Mouse (Mus musculus) skeletal muscle tissue, adult 2 months (tissue): Measurements from ENCODE around the gene Syt16.

Source experiments
- DNase-seq: peaks from one replicate; pipeline ENCODE4 v3.0.0-alpha.2; 2012; ENCODE audit warnings: low read depth, low spot score

Syt16 gene

DNA sequence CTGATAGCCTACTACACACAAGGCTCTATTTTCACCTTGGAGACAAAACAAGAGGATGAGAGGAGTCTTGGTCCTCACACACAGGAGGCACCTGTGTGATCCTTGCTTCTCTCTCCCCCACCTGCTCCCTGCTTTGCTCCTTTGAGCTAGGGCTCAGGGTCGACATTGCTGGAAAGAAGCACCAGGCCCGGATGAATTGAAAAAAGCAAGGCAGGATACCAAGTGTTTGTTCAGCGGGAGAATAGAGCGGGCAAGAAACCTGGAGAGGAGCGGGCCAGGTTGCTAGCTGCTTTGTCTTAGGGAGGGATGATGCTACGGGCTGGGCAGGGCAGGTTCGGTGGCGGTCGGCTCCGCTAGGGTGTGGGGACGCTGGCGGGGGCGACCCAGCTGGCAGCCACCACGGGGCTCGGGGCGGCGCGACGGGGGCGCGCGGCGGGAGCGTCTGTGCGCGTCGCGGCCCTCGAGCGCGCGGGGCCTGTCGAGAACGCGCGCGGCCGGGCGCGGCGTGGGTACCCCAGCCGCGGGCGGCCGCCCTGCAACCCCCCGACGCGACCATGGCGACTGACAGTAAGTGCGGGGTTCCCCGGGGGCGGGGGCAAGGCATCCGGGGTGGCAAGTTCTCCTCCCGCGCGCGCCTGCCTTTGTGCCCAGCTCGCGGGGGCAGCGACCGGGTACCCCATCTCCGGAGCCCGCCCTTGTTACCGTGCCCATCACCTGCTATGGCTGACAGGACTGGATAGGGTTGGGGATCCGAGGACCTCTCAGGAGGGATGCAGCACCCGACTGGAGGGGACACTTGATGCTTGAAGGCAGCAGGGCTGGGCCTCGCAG, at the start of gene Syt16:
Gene Syt16, plus strand, starts transcription at position 365 of the 831 bp plus-strand sequence.
- no peak for DNase-seq

DNA sequence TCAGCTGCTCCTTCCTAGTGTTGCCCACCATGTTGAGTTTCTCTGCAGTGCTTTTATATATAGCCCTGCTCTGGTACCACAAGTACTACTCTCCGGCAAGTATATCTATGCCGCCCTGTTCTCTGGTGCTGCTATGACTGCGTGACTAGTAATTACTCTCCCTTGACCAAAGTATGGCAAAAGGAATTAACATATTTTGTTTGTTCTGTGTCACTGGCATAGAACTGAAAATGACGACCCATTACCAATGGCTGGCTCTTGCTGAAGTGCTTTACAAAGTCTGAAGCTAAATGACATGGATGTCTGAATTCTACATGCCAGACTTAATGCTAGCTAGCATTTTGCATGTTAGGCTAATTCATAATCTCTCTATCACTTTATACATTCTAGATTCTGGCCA, 49.0 kb upstream of the Syt16 start:
- no peak for DNase-seq

GRCm38 (mm10) chr12:73949318-73950058, 48.0 kb upstream of the Syt16 start:
- no peak for DNase-seq

DNA sequence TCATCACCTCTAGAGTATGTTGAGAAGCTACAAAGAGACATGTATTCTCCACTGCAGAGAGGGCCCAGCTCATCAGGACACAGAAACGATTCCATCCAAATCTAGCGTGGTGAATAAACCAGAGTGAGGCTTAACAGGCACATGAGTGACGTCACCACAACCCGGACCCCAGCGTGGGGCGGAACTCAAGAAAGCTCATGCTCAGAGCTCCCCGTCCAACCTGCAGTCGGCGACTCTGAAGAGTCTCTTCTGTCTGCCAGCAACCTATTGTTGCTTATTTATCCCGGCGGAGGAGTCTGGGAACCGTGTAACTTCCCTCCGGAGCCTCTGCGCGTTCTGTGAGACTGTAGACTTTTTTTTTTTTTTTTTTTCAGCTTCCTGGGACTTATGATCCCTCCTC, 44.6 kb upstream of the Syt16 start:
- no peak for DNase-seq

DNA sequence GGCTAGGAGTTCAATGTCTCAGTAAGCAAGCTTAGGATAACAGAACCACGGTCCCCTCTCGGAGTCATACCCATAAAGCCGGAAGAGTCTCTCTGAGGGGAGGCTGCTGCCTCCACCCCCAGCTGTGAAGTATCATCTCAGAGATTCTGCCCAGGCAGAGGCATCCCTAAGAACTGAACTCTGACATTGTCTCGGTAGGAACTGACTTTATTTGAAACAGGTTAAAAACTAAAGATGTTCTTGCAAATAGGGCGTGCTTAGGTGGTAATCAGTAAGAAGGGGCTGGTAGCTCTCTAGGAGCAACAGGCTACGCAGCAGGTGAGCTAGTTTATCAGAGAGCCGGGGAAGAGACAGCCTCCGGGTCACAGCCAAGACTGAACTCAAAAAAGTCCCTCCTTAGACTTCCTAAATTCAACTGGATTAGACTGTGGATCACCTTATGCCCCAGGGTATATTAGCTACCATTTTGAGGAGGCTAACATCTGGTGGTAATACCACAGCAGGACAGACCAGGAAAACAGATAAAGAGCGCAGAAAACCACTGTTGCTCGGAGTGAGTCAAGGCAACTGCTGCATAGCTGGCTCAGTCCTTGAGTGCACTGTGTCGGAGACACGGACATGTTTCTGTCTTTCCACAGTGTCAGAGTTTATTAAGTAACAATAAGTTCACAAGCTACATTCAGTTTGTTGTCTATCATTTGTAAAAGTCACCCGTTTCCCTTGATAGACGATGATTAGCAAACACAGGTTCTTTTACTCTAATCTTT, 43.9 kb upstream of the Syt16 start:
- no peak for DNase-seq

DNA sequence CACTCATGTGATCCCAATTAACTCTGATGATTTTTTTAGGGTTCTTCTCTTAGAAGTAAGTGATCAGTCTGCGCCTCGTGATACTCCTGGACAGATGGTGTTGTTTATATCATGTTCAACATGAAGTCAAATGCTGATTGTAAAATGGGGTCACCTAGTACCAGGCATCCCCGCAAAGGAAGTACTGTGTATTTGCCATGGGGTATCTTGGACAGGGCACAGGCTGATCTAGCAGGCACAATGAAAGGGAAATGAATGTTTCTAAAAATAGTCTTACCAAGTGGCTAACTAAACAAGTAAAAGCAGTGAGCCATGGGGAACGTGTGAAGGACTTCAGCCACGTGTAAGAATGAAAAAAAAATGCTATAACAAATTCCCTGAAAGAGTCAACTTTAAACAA, 42.7 kb upstream of the Syt16 start:
- no peak for DNase-seq

GRCm38 (mm10) chr12:73957676-73958075, 39.8 kb upstream of the Syt16 start:
- DNase-seq, result no peak

DNA sequence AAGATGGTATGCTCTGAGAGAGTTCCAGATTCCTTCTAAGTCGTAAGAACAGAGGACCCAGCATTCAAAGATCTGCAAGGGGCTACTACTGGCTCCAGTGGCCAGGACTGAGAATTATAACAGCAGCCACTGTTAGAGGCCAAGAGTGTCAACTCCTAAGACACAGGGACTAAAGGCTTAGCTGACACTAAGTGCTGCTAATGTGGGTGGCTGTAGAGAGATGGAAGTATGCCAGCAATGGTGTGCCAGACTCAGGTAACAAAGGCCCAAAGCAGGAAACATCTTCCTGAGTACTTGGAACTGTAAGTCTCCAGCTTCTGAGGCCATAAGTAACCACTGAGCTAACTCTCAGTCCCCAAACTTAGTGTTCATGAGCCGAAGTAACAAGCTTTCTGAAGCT, 38.6 kb upstream of the Syt16 start:
- no peak for DNase-seq

DNA sequence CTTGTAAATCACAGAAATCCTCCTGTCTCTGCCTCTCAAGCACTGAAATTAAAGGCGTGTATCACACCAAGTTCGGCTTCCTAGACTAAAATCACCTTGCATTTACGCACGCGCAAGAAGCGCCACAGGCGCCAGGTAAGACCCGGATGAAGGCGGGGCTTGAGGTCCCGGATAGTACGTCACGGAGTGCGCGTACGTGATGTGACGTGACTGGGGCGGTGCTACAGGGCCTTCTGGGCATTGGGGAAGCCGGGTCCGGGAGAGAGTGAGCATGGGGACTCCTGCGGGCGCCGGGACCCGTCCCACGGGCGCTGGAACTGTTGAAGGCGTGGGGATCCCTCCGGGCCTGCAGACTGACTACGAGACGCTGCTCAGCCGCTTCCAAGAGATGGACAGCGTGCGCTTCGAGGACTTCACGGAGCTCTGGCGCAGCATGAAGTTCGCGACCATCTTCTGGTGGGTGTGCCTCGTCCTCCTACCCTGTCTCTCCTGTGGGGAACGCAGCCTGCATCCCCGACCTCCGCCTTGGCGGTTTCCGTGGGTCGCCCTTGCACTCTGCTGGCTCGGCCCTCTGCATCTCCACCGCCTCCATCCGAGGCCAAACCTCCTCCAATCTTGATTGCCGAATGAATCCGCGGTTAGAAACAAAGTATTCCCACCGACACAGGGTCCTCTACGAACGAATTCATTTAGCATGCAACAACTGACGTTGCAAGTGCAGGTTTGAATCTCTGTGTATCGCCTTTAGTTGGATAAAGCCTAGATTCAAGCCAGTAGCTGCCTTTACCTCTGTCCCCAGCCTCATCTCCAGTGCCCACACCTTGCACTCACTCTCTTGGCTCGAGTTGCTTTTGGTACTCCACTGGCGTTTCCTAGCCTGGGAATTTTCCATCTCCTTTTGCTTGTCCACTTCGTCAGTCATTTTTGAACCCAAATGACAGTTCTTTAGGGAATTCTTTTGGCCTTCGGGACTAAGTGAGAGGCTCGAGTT, 32.9 kb upstream of the Syt16 start, which contains the start of gene Snapc1:
Gene Snapc1, plus strand, starts transcription at position 191 of the 991 bp plus-strand sequence.
- DNase-seq, result peak; percentile 96

DNA sequence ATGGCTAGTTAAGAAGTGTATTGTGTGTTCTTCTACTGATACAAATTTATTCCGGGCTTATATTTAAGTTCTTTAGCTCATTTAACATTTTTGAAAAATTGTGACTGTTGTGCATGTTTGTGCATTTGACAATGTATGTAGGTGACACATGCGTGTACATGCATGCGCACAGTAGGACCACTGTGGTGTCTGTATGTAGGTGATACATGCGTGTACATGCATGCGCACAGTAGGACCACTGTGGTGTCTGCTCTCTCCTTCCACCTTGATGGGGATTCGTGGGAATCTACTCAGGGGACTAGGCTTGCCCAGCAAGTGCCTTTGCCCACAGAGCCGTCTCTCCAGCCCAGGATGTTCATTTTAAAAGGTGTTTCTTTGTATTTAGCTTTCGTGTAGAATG, 28.3 kb upstream of the Syt16 start:
- DNase-seq, result no peak

- no peak for DNase-seq
Observed at GRCm38 (mm10) chr12:73974584-73974983, 22.9 kb upstream of the Syt16 start.

- no peak for DNase-seq
Observed at GRCm38 (mm10) chr12:73978144-73978543, 19.3 kb upstream of the Syt16 start.

GRCm38 (mm10) chr12:73979667-73980066, 17.8 kb upstream of the Syt16 start:
- DNase-seq, result no peak

GRCm38 (mm10) chr12:73982533-73982932, 14.9 kb upstream of the Syt16 start:
- DNase-seq, result peak; percentile 10

DNA sequence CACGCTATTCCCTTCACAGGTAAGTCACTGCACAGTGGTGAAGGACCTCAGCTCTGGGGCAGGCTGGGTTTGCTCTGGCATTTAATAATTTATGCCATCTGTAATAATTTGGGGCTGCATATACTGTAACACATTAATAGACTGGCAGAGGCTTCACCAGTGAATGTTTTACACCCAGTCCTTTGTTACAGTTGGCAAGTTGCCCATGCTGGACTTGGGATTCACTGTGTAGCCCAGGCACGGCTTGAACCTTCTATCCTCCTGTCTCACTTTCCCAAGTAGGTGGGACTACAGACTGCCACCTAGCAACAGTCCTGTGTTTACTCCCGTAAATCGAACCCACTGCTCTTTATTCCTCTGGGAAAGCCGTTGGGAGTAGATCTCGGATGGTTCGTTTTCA, 11.2 kb upstream of the Syt16 start:
- no peak for DNase-seq

- no peak for DNase-seq
Observed at GRCm38 (mm10) chr12:73988393-73989008, 9.0 kb upstream of the Syt16 start.

DNA sequence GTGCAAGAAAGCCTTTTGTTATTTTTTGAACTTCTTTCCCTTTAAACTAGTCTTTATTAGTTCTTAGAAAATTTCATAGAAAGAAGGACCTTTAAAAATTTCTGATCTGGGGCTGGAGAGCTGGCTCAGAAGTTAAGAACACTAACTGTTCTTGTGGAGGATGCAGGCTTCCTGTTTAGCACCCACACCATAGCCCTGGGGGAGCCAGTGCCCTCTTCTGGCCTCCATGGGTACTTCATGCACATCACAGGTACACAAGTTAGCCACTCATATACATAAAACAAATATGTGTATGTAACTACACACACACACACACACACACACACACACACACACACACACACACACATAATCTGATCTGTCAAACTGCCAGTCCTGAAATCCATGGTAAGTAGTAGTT, 7.9 kb upstream of the Syt16 start:
- DNase-seq, result peak; percentile 20

DNA sequence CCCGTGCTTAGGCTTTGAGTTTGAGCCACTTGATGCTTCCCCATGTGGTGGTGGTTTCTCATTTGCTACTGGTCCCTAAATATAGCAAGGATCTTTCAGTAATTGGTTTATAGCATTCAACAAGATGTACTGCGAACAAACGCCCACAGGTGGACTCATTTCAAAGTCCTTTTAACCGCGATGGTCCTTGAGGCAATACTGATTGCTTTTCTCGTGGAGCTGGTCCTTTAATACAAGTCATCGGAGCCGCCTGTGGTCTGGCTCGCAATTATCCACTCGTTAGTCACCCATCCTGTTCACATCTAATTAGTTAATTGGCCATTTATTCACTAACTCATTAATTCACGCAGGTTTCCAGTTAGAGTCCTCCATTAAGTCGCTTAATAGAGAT, 560 bp upstream of the Syt16 start:
- no peak for DNase-seq

- DNase-seq, result no peak
Observed at GRCm38 (mm10) chr12:73998128-73998456, 631 bp downstream of the Syt16 start.

DNA sequence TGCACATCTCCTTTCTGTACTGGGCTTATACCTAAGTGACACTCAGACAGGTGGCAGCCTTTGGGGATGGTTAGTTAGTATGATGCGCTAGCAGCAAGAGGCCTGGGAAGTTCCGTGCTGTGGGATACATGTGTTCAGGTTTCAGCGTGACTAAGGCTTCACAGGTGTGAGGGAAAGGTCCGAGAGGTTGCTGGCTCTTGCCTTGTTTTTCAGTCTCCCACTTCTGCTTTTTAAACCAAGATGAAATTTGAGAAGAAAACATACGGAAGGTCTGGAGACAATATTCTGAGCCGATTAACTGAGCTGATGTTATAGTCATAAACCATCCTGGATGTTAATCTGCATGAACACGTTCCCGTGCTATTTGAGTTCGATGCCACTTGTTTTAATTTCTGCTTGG, 5.0 kb downstream of the Syt16 start:
- DNase-seq, result no peak

GRCm38 (mm10) chr12:74009448-74009911, 12.0 kb downstream of the Syt16 start:
- peak; percentile 22 for DNase-seq
